Mouse (Mus musculus) mesoderm, embryonic 11.5 days (tissue): ENCODE results near the gene Adarb2.

Experiments used
- DNase-seq: peaks from one replicate; pipeline ENCODE4 v3.0.0-alpha.2; 2012; ENCODE audit warnings: low read depth, low spot score

The Adarb2 gene

DNA sequence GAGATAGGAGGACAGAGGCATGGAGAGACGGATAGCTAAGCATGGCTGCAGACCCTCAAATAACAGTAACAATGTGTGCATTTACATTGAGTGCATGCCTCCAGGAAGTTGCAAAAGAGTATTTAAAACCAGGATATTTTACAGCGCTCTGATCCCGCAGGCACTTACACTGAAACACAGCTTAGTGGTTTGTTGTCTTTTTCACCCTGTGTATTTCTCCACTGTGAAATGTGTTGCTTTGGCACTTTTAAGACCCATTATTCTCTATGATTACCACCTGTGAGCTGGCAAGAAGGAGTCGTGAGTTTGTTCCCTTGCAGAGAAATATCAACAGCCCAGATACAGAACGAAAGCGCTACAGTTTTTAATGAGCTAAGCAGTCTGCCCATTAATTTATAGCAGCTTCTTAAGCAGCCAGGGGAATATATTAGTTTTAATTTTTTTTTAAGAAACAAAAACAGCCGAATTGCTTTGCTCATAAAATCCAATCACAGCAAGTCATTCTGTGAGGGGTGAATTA is 167.3 kb downstream of the Adarb2 start:
- DNase-seq, result no peak

DNA sequence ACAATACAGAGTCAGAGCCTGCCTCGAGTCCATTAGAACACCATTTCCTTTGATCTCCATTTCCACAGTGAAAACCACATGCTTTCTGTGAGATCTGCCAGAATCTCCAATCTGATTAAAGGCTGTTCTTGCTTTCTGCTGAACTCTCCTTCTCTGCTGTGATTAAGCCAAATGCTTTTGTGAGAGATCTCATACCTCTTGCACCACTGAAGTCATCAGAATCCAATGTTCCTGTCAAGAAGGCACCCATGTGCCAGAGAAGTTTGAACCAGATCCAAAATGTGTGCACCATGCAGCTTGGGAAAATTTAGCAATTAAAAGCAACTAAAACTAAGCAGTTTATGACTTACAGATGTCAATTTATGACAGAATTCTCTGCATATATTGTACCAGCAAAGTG is 185.9 kb downstream of the Adarb2 start:
- DNase-seq, result no peak

DNA sequence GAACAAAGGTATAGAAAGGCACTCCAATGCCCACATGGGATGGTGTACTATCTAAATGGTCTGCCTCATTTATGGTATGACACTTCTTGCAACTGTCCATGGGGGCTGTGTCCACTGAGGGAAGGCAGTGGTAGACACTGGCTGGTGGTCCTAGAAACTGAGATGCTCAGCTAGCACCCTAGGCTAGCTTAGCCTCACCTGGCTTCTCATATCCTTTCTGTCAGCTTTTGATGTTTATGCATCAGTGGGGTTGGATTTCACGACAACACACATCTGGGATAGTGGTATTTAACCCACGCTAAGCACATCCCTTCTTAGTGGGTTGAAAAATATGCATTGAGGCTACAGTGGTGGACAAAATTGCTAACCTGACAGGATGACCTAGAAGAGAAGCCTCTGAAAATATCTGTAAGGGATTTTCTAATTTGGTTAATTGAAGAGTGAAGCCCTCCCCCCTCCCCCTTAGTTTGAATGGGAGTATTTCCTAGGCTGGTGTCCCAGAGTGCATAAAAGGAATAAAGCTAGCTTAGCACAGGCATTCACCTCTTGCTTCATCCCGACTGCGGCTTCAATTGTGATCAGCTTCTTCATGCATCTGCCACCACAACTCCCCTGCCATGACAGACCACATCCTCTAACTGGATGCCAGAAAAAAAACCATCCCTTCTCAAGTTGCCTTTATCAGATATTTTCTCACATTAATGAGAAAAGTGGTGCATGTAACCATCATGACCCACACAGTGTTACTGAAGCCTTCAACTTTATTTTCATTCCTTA is 197.8 kb downstream of the Adarb2 start:
- no peak for DNase-seq

DNA sequence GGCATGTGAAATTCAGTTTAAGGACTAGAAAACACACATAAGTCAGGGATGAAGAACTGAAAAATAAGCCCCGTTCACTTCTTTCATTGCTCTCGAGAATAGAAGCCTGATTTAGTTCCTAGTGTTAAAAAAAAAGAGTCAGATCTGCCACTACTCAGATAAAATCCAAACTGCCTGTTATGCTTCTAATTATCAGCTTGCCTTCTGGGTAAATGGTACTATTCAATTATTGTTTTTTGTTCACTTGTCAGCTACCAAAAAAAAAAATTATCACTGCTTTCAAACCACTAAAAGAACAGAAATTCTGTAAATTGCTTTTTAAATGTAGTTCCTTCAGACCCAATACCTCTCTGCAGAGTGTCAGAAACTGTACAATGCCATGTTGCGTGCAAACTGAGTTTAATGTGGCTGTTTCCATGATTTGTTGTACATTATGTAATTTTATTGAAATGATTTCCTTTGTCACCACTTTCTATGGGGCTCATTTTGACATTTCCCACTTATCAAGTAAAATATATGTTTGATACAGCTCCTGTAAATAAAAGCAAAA is 199.7 kb downstream of the Adarb2 start:
- DNase-seq, result no peak

DNA sequence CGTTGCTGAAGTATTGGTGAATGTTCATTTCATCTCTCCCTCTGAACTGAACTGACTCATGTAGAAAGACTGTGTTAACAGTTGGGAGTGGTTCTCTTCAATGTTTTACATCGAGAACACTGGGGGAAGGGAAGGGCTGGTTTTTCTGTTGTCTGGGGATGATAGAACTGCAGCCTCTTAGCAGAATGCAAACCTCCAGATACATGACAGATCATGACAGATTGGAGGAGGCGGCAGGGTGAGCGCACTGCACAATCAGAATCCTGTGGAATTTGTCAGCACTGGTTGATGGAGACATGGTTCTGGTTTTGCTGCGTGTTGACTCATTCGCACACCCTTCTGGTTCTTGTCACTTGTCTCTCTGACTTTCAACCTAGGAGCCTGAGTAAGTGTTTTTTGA is 203.4 kb downstream of the Adarb2 start:
- peak; percentile 18 for DNase-seq

DNA sequence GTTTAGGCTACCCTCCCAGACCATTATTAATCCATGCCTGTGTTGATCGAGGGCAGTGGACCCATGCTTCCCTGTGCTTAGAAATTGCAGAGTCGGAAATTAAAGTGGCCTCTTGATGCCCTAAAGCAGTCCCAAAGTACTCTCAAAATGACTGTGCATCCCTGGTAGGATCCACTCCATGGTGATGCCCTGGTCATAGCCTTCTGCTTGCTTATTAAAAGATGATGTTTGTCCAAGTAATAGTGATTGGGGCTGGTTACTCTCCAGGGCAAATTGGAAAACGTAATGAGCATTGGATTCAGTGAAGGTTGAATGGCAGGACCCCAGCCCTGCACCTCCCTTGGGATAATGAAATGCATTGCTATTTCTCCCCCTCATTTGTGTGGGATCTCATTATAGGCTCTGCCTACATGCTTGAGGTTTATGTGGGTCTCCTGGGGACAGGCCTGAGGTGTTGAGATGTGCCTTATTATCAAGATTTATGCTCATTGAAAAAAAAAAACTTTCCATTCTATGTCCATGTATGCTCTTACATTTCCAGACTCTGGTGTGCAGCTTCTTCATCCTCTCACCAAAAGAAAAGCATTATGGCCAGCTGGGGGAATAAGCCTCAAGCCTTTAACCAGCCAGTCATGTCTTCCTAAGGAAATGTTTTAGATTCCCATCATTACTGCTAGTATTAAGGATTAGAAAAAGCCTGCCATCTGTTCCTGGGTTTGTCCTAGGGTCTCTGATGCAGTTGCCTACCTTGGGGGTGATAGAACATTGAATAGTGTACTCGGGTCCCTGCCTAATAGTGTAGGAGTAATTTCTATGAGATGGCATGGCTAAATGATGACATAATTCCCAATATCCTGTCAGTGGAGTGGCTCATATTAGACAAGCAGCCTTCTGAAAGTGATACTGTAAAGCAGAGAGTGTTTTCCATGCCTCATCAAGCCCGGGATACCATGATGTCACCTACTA is 208.0 kb downstream of the Adarb2 start:
- peak; percentile 42 for DNase-seq

DNA sequence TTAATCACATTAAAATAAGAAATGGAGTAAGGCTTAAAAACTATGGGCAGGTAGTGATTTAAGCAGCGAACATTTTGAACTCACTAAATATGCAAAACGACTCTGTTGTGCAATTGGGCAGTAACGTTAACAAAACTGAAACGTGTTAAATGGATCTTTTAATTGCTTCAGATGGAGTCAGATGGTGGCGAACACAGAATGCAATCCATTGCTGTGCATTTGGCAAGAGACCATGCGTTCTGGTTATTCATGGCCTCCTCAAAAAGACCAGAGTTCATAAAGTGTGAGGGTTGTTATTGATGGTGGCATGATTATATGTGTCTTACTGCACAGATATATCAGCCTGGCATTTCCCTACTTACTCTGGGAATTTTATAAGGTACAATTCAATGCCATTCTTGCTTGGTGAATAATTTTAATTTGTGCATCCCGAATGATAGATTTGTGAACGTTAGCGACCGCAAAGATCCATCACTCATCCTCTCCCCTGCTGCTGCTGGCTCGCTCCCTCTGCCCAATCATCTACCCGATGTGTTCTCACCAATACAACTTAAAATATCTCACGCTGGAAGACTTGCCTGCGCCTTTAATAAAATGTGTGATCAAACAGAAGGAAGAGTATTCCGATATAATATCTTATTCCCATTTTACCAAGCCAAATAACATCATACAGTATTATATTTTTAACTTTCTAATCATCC is 221.5 kb downstream of the Adarb2 start:
- DNase-seq, result no peak

DNA sequence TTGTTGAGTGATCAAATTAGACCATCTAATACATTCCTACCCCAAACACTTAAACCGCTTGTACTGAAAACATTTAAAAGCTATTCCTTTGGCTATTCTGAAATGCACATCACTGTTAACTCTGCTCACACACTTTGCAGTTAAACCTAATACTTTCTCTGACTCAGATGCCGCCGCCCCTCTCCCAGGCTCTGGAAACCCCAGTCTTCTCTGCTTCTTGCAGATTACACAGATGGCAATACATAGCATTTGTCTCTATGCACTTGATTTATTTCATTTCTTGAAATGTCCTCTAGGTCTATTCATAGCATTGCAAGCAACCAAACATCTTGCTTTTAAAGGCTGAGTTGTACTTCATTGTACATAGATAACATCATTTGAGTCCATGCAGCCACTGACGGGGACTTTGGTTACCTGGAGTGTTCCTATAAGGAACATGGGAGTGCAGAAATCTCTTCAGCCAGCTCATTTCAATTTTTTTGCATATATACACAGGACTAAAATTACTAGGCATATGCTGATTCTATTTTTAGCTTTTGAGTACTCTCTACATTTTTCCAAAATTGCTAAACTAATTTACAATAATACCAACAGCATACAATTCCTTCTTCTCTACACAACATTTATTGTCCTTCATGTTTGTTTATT is 236.6 kb downstream of the Adarb2 start:
- no peak for DNase-seq

DNA sequence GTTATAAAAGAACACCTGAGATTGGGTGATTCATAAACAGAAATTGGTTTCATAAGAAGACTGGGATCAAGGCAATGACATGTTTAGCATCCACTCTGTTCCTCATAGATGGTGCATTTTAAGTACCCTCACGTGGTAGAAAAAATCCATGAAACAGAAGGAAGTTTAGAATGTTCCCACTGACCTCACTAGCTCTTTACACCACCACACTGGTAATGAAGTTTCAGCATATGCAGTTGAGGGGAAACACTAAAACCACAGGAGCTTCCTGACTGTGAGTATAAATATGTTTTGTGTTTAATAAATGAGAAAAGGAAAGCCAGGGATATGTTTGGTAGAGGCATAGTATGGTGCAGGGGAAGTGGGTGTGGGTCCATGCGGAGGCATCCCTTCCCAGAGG is 242.7 kb downstream of the Adarb2 start:
- DNase-seq, result no peak

DNA sequence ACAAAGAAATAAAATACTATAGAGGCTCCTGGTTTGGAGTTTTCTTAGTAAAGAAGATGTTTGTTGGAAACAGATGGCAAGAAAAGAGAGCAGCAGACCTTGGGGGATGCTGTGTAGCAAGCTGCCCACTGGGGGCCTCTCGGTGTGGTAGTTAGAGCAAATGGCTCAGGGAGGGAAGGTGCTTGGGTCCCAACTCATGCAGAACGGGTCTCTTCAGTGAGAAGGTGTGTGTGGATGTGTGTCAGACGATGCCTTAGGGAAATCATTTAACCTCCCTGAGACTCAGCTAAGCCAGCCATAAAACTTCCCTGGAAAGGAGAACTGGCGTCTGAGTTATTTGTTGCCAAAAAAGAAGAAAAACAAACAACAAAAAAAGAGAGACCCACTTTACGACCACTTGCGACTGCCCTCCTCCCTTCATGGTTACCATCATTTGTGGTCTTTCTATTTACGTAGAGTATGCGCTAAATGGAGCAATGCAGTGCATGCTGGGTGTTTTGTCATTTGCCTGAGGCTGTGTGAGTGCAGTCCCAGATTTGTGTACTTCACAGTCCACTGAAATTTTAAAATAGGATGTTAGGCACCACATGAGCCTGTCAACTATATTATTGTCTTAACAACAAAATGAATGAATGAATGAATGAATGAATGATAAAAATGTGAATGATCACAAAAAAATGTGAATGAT is 245.7 kb downstream of the Adarb2 start:
- DNase-seq, result no peak

DNA sequence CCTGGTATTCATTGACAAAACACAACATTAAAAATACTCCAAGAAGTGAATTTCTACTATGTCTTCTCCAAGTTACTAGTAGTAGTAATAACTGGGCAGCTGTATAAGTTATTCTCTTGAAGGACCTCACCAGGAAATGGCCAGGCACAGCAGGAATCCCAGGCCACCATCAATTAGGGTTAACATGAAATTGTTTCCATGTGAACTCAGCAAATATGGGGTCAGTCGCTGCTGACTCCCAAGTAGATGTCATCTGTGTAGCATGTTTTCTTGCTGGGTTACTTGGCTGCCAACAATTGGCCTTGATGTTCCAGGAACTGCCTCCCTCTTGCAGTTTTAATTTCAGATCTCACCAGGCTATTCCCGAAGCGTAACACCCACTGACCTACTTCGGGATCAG is 248.9 kb downstream of the Adarb2 start:
- peak; percentile 51 for DNase-seq

DNA sequence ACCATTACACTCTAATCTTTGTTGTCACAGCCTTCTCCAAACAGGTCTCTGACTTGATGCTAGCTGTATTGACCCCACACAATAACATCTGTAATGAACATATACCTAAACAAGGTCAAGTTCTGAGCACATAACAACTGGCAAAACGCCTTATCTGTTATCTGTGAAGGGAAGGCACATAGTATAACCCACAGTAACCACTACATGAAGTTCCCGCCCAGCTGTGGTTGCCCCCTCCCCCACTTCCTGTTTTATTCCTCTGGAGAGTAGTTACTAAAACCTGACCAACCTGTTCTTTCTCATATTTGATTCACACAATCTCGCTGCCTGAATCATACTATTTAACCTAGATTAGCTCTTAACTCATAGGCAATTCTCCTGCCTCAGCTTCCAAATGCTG is 254.2 kb downstream of the Adarb2 start:
- no peak for DNase-seq

DNA sequence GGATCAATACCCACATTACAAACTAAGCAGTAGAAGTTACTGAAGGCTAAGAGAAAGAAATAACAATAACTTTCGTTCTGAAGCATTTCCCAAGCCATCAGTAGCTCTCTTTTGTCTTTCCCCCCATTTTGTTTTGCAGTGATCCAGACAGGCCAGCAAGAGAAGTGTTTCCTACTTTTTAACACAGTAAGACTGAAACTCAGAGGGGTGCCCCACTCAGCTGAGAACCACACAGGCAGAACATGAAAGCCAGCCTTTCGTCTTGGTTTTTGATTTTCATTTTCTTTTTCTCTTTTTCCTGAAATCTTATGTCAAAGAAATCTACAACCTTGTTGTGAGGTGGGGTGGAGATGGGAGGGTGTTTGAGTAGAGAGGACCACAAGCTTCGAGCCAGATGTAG is 255.2 kb downstream of the Adarb2 start:
- no peak for DNase-seq

DNA sequence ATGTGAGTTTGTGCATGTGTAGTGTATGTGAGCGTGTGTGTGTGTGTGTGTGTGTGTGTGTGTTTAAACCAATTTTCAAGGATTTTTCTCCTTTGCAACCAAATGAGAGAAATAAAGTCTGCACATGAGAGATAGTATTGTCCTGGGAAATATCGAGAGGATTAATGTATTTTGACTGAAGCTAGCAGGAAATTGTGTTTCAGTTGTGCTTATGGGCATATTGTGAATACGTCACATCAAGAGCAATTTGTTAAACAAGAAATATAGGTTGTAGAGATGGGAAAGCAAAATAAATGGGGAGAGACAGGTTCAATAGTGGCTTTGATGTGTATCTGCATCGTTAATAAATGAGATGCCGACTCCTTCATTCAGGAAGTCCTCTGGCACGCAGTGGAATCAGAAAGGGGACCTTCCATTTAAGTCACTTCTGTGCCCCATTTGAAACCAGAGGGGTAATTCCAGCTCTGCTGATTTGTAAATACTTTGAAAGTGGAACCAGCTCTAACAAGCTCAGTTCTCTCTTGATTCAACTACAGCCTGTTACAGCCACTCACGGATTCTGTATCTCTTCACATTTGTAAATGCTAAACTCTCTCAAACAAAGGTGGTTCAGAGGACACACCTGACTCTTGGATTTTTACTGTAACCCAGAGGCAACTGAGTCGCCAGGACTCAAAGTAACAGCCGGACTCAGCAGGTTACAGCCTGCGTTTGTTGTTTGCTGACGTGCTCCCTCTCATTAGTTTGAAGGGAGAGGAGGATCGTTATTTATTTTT is 265.1 kb downstream of the Adarb2 start:
- no peak for DNase-seq

DNA sequence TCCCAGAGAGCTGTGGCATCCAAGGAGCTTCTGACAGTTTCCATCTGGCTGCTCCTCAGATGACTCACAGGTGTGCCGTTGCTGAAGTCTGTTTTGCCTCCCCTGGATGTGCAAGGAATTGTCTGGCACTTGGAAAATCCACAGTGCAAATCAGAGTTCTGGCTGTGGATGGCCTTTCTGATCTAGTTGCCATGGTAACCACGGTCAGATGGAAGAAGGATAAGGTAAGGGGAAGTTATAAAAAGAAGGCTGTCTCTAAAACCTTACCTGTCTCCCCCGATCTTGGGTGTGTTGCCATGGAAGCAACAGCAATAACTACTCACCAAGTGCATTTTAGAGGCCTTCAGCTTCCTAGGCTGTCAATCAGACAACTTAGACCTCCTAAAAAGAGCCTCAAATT is 273.6 kb downstream of the Adarb2 start:
- DNase-seq, result no peak

DNA sequence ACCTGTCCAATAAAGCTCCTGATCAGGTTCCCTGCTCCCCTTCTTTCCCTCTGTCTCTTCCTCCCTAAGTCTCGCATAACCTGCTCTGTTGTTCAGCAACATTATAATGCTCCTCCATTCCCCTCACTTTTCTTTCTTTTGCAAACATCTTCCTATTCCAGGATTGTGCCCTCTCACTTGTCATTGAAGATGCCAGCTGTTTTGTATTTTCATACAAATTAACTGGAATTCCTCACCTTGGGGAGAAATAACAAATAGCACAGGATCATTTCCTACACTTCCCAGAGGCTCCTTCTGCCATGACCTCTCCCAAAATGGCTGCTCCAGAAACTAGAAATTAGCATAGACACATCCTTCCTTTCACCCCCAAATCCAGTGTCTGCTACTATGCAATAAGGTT is 276.1 kb downstream of the Adarb2 start:
- DNase-seq, result no peak

DNA sequence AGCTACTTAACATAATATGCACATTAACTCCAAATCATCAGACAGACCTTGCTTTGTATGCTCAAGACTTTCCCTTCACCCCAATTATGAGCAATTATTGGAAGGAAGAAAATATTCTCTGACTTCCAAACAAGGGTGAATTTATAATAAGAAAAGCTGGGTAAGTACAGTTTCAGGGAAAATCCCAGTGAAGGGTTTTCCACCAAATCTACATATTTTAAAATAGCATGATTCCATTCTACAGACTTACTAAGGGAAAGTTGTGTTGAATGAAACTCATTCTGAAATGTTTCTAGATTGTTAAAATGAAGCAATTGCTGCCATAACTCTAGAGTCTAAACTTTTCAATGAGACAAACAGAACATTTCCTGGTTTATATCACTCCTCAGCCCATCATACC is 277.3 kb downstream of the Adarb2 start:
- DNase-seq, result no peak

DNA sequence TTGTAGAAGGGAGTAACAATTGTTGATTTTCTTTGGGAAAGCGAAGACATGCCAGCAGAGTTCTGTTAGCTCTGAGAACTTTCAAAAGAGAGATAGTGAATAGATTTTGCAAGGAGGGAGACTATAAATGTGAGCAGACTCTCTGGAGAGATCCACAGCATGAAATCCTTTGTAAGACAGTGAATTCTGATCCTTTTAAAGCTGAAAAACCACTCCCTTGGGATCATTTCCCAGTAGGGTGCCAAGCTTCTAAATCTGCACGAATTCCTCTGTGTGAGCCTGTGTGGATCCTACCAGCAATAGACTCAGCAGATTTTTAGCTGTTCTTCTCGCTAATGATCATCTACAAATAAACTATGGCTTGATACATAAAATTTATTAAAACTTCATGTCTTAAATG is 278.7 kb downstream of the Adarb2 start:
- DNase-seq, result no peak

DNA sequence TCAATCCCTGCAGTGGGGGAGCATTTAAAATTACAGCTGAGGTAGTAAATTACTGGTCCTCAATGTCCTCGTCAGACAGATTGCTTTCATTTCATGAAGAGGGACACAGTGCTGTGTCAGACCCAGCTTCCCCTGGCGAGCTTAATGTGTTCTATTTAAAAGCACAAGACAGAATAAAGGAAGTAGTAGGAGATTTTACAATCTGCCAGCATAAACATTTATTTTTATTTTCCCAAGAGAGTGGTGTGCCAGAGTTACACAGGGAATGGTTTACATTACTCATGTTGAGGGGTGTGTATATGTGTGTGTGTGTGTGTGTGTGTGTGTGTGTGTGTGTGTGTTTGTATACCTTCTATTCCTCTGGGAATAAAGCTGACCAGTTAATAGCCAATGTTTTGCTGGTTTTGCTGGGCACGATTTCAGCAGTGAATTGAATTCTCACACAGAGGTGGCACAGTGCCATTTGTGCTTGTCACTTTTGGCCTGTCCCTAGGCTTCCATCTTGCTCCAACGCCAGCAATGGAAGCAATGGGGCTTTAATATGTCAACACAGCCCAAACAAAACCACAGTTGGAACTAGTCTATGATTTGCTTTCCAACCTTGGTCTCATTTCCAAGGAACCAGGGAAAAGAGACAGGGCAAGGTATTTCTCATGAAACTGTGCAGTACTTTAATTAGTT is 282.1 kb downstream of the Adarb2 start:
- DNase-seq, result no peak
